Mouse (Mus musculus) brain, embryonic 14.5 days (tissue): ENCODE measurements around the gene Cd34.

ENCODE experiments used
- CTCF ChIP-seq: fragments of 200-500 bp; IDR thresholded peaks from 2 replicates; pipeline ENCODE4 v1.5.1; 2012; ENCODE audit warnings: inconsistent platforms, mild to moderate bottlenecking, moderate library complexity, borderline replicate concordance; ENCODE audit not compliant: insufficient read depth, insufficient read length; ENCODE audit errors: extremely low read depth
- POLR2A ChIP-seq: fragments of 200-500 bp; IDR thresholded peaks from 2 replicates; pipeline ENCODE4 v1.6.1; 2012; ENCODE audit warnings: mild to moderate bottlenecking, inconsistent platforms, borderline replicate concordance; ENCODE audit not compliant: poor library complexity, insufficient read depth, insufficient read length, severe bottlenecking; ENCODE audit errors: extremely low read depth

DNA sequence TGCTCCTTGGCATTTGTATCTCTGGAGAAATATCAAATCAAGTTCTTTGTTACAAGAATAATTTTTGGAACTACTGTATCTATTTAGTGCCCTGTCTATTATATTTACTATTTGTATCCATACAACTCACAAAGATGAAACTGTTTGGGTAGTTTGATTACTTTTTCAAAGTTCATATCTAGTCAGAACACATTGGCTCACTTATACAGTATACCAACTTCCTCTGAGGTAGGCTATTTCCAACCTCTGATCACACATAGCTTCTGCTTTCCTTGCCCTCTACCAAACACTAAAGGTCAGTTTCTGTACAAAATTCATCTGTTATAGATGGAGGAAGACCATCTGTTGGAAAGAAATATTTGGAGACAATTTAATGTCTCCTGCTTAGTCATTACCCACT is 16.1 kb downstream of the Cd34 start:
- TF ChIP-seq CTCF = no peak
- TF ChIP-seq POLR2A = no peak
